Mouse (Mus musculus) neural tube, embryonic 11.5 days (tissue): ENCODE data around the gene Ctbs. TPM values are rescaled to one million over a fixed set of nuclear protein-coding genes. Genes with fewer than 3 reads are reported as not detected.
A peak's percentile ranks its signal among the peaks of the same experiment; 100 is the strongest.

ENCODE experiments used
- ATAC-seq: fragments of 200-750 bp; cut with Nextera tagmentation; 2 replicates; pipeline ENCODE4 v1.8.0; 2017; ENCODE audit warnings: moderate number of reproducible peaks, mild to moderate bottlenecking, moderate TSS enrichment, moderate library complexity; ENCODE audit not compliant: insufficient read depth, low FRiP score, low TSS enrichment
- DNase-seq: peaks from one replicate; pipeline ENCODE4 v3.0.0-alpha.2; 2015; ENCODE audit warnings: low spot score
- H3K27ac ChIP-seq: fragments of 300-500 bp; sonication (generic); 2 replicates; pipeline ENCODE4 v1.5.1; 2014; ENCODE audit warnings: low read depth, mild to moderate bottlenecking, low read length
- H3K27me3 ChIP-seq: fragments of 300-500 bp; sonication (generic); 2 replicates; pipeline ENCODE4 v1.6.1; 2014; ENCODE audit warnings: mild to moderate bottlenecking, low read length, mixed read lengths; ENCODE audit not compliant: control insufficient read depth, insufficient read depth
- H3K36me3 ChIP-seq: fragments of 300-500 bp; sonication (generic); 2 replicates; pipeline ENCODE4 v1.6.1; 2014; ENCODE audit warnings: mild to moderate bottlenecking, low read length, moderate library complexity, mixed read lengths; ENCODE audit not compliant: control insufficient read depth, insufficient read depth
- H3K4me1 ChIP-seq: fragments of 300-500 bp; sonication (generic); 2 replicates; pipeline ENCODE4 v1.6.1; 2014; ENCODE audit warnings: low read length, mixed read lengths; ENCODE audit not compliant: control insufficient read depth, insufficient read depth
- H3K4me2 ChIP-seq: fragments of 300-500 bp; sonication (generic); 2 replicates; pipeline ENCODE4 v1.6.1; 2014; ENCODE audit warnings: low read depth, mild to moderate bottlenecking, moderate library complexity
- H3K4me3 ChIP-seq: fragments of 300-500 bp; sonication (generic); 2 replicates; pipeline ENCODE4 v1.5.1; 2014; ENCODE audit warnings: low read depth, low read length
- H3K9ac ChIP-seq: fragments of 300-500 bp; sonication (generic); 2 replicates; pipeline ENCODE4 v1.6.1; 2014; ENCODE audit warnings: mild to moderate bottlenecking, low read length
- H3K9me3 ChIP-seq: fragments of 300-500 bp; sonication (generic); 2 replicates; pipeline ENCODE4 v1.6.1; 2016; ENCODE audit warnings: low read length; ENCODE audit not compliant: control insufficient read depth
- WGBS: fragments of 180-500 bp; shearing (Covaris S2); extraction: QIAGEN DNeasy Blood & Tissue Kit; methylation state at CpG from one replicate; pipeline ENCODE4 v1.1.7; 2014; 5-methylcytosine and 5-hydroxymethylcytosine counted together
- polyA plus RNA-seq: library from polyadenylated mRNA; unstranded; fragments of >200 nt; fragmentation: Nextera tagmentation; extraction: Ambion mirVana; gene quantifications from 2 replicates; pipeline ENCODE4 v1.2.1, GENCODE M21; 2014

Gene Ctbs
- polyA plus RNA-seq, 1 experiment from 2014 or later = 5.3 TPM

DNA sequence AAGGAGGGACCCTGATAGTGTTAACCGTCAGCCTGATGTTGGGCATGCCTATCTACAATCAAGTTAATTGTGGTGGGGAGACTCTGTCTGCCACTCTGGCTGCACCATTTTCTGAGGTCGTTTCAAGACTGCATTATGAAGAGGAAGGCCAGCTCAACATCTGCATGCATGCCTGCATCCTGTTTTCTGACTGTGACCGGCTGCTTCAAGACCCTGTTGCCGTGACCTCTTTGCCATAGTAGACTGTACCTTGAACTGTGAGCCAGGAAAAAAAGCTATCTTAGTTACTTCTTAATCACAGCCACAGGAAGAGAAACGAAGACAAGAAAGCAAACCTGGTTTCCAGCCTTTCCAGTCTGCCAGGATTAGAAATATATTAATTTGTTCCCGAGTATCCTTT lies 626 bp upstream of the Ctbs start:
- 85% methylated on average over 6 of the region's 6 CpGs for WGBS
- Histone ChIP-seq H3K27me3 (no peaks in the 10 kb centered on the region), H3K36me3 (no peaks in the 10 kb centered on the region), H3K27ac (no peak overlapping the region), H3K9me3 (no peaks in the 10 kb centered on the region), H3K4me1 (no peaks in the 10 kb centered on the region), H3K4me3 (no peak overlapping the region), H3K9ac (0 out of 2 replicates have a peak overlapping the region, but pooled peaks have one; percentile 1), H3K4me2 (no peak overlapping the region)
- ATAC-seq = no peak
- no peak for DNase-seq

DNA sequence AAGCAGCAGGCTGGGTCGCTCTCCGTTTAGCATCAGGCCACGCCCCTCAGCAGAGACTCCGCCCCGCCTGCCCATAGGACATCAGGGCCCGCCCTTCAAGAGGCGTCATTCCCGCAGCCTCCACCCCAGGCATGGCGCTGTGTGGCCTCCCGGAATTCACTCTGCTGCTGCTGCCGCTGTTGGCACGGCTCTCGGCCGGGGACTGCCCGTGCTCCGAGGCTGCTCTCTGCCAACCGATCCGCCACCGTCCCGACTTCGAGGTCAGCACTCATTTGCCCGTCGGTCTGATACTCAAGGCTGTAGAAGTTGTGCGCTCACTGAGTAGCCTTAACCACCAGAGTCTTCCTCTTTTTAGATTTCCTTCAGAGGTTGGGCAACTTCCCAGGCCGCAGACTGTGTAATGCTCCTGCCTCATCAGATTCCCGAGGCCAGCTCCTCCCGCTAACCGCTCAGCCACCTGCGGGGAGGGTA lies 811 bp downstream of the Ctbs start:
- Histone ChIP-seq H3K4me1 (no peaks in the 10 kb centered on the region), H3K9ac (peak overlapping the region; percentile 67)

DNA sequence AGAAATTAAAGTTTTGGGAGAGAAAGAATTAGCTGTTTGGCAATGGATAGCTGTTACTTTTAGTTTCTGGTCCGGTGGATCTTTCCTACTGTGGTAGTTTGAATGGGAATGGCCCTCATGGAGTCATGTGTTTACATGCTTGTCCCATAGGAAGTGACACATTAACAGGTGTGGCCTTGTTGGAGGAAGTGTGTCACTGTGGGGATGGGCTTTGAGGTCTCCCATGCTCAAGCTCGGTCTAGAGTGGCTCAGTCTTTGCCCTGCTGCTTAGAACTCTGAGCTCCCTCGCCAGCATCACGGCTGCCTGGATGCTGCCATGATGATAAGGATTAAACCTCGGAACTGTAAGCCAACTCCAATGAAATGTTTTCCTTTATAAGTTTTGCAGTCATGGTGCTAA lies 1.8 kb downstream of the Ctbs start:
- no peak for DNase-seq
- no peak overlapping the region for H3K27ac ChIP-seq
- 89% methylated on average over 5 of the region's 5 CpGs for WGBS
- no peaks in the 10 kb centered on the region for H3K9me3 ChIP-seq
- no peaks in the 10 kb centered on the region for H3K36me3 ChIP-seq
- H3K4me3 ChIP-seq = no peak overlapping the region
- no peaks in the 10 kb centered on the region for H3K4me1 ChIP-seq
- no peak overlapping the region for H3K9ac ChIP-seq
- H3K4me2 ChIP-seq = no peak overlapping the region
- ATAC-seq = no peak
- no peaks in the 10 kb centered on the region for H3K27me3 ChIP-seq

More for the DNA sequence above, 811 bp downstream of the Ctbs start:
- ATAC-seq = peak; percentile 99
- H3K27me3 ChIP-seq = no peaks in the 10 kb centered on the region
- no peaks in the 10 kb centered on the region for H3K9me3 ChIP-seq
- H3K4me3 ChIP-seq = peak overlapping the region; percentile 48
- peak; percentile 95 for DNase-seq
- peak overlapping the region; percentile 76 for H3K4me2 ChIP-seq
- 0% methylated on average over 29 of the region's 29 CpGs for WGBS
- no peaks in the 10 kb centered on the region for H3K36me3 ChIP-seq
- no peak overlapping the region for H3K27ac ChIP-seq

DNA sequence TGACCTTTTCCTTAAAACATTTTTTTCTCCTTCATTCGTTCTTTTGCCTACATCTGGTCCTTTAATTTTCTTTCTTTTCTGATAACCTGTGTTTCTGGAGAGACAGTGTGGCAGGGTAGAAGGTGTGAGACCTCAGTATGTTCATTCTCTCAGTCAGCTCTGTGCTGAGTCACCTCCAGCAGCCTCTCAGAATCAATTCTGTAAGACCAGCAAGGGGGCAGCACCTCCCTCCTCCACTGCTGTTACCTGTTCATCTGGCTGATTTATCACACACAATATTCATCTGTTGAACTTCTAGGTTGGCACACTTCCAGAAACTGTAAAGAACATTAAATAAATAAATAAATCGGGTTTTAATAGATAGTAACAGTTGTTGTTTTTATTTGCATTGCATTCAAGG lies 13.3 kb downstream of the Ctbs start:
- Histone ChIP-seq H3K9ac (no peak overlapping the region), H3K9me3 (no peaks in the 10 kb centered on the region), H3K4me3 (no peak overlapping the region), H3K36me3 (no peaks in the 10 kb centered on the region), H3K27ac (no peak overlapping the region), H3K4me1 (no peaks in the 10 kb centered on the region), H3K27me3 (no peaks in the 10 kb centered on the region), H3K4me2 (no peak overlapping the region)
- DNase-seq (no peak), ATAC-seq (no peak)
- 72% methylated on average over 2 of the region's 2 CpGs for WGBS

DNA sequence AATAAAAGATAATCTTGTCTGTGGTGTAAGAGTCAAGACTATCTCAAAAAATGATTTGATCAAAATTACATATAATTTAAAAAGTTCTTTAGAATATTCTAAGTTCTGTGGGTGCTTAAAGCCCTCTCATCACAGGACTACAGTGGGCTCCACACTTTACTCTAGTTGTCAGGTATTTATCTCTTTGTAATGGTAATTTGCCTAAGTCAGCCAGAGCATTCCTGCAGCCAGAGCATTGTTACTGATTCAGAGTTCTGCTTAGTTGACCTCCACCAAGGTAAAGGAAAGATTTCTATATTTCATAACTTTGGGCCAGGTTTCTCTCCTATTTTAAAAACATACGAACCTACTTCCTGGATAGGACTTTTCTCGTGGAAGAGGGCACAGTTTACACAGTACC lies 19.6 kb downstream of the Ctbs start:
- Histone ChIP-seq H3K4me1 (no peaks in the 10 kb centered on the region), H3K4me3 (no peak overlapping the region), H3K9me3 (no peaks in the 10 kb centered on the region), H3K36me3 (no peaks in the 10 kb centered on the region), H3K9ac (no peak overlapping the region), H3K27me3 (no peaks in the 10 kb centered on the region), H3K4me2 (no peak overlapping the region), H3K27ac (no peak overlapping the region)
- no peak for DNase-seq
- WGBS = 83% methylated on average over 2 of the region's 2 CpGs
- no peak for ATAC-seq

DNA sequence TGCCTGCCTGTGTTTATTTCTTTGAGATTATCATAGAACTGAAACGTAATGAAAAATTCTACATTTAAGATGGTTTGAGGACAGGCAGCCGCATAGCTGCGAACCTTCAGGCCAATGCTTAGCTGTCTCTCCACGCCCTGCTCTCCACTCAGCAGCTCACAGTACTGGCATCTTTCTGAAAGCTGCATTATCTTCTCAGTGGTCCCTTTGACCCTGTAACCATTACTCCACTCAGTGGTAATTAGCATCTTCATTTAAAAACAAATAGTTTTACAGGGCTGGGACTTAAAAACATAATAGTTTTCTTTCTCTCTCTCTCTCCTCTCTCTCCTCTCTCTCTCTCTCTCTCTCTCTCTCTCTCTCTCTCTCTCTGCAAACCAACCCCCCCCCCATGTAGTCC lies 23.1 kb downstream of the Ctbs start:
- Histone ChIP-seq H3K4me2 (no peak overlapping the region), H3K4me1 (no peaks in the 10 kb centered on the region), H3K27me3 (no peaks in the 10 kb centered on the region), H3K9me3 (no peaks in the 10 kb centered on the region), H3K36me3 (no peaks in the 10 kb centered on the region), H3K27ac (no peak overlapping the region), H3K4me3 (no peak overlapping the region), H3K9ac (no peak overlapping the region)
- 78% methylated on average over 4 of the region's 4 CpGs for WGBS
- DNase-seq (no peak), ATAC-seq (no peak)

DNA sequence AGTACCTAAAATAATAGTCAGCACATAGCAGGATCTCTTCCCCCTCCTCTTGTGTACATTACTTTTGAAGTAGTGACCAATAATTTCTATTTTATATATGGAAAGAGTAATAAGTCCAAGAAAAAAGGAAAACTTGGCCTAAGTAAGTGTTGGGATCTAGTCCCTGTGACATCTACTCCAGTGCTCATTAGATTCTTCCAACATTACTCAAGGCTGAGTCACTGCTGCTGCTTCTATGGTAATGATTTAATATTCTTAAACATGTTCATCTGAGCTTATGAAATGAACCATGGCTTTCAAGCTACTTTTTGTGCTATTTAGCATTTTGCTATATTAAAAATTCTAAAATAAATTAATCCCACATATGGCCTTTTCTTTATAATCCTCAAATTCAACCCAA lies 24.1 kb downstream of the Ctbs start:
- Histone ChIP-seq H3K4me3 (no peak overlapping the region), H3K27ac (no peak overlapping the region), H3K9ac (no peak overlapping the region), H3K36me3 (no peaks in the 10 kb centered on the region), H3K27me3 (no peaks in the 10 kb centered on the region), H3K4me2 (no peak overlapping the region), H3K4me1 (no peaks in the 10 kb centered on the region), H3K9me3 (no peaks in the 10 kb centered on the region)
- DNase-seq (no peak), ATAC-seq (no peak)

DNA sequence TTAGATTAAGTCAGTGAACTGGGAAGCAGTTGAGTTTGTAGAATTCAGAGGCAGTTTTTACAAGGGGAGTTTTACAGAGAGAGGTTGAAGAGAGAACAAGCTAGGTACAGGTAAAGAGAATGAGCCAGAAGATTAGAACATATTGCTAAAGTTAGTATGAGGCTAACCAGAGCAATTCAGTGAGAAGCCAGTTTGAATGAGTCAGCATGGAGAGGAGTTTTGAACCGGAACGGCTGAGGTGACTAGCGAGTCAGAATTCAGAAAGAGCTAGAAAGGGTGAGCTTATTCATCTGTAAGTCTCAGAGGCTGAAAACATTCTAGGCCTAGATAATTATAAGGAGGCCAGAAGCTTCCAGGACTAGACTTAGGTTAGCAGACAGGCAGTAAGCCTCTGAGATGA lies 24.8 kb downstream of the Ctbs start:
- 93% methylated on average over 3 of the region's 3 CpGs for WGBS
- Histone ChIP-seq H3K36me3 (no peaks in the 10 kb centered on the region), H3K27me3 (no peaks in the 10 kb centered on the region), H3K4me1 (no peaks in the 10 kb centered on the region), H3K4me2 (no peak overlapping the region), H3K9me3 (no peaks in the 10 kb centered on the region), H3K9ac (no peak overlapping the region), H3K4me3 (no peak overlapping the region), H3K27ac (no peak overlapping the region)
- DNase-seq (no peak), ATAC-seq (no peak)

DNA sequence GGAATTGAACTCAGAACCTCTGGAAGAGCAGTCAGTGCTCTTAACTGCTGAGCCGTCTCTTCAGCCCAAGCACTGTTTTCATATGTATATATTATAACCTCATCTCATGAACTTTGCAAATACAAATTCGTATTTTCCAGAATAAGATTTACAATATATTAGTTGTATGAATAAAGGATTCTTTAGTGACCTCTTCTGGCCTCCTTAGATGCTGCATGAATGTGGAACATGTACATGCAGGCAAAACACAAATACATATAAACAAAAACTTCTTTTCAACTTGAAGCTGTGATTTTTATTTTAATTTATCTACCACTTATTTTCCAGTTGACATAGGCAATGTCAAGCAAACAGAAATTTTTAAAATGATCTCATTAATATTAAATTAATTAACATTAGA lies 32.4 kb downstream of the Ctbs start:
- H3K9ac ChIP-seq = no peak overlapping the region
- ATAC-seq (no peak), DNase-seq (no peak)
- H3K4me2 ChIP-seq = no peak overlapping the region
- H3K36me3 ChIP-seq = no peaks in the 10 kb centered on the region
- no peaks in the 10 kb centered on the region for H3K27me3 ChIP-seq
- 74% methylated on average over 2 of the region's 2 CpGs for WGBS
- no peak overlapping the region for H3K4me3 ChIP-seq
- H3K9me3 ChIP-seq = no peaks in the 10 kb centered on the region
- no peaks in the 10 kb centered on the region for H3K4me1 ChIP-seq
- H3K27ac ChIP-seq = no peak overlapping the region
